Mouse (Mus musculus): ENCODE measurements around the gene Nfix. TPM values are rescaled to one million over a fixed set of nuclear protein-coding genes. Genes with fewer than 3 reads are reported as not detected.

The Nfix gene
- polyA plus RNA-seq, 1 experiment from 2014 or later, result 2.8 TPM

- Histone ChIP-seq H3K36me3 (replicated peaks) (no peaks in the 10 kb centered on the region), H3K4me3 (replicated peaks) (no peak overlapping the region), H3K9me3 (replicated peaks) (no peaks in the 10 kb centered on the region), H3K4me1 (replicated peaks) (peaks cover 14% of the 10 kb centered on the region), H3K27ac (replicated peaks) (no peak overlapping the region), H3K4me2 (no peak overlapping the region), H3K27me3 (peaks cover 100% of the 10 kb centered on the region), H3K9ac (no peak overlapping the region)
- WGBS (ENCODE audit: insufficient replicate concordance), result 57% methylated on average over 10 of the region's 10 CpGs
- no peak for ATAC-seq (ENCODE audit: insufficient read depth)
Measured at GRCm38 (mm10) chr8:84777899-84778637, 22.1 kb downstream of the Nfix start.

DNA sequence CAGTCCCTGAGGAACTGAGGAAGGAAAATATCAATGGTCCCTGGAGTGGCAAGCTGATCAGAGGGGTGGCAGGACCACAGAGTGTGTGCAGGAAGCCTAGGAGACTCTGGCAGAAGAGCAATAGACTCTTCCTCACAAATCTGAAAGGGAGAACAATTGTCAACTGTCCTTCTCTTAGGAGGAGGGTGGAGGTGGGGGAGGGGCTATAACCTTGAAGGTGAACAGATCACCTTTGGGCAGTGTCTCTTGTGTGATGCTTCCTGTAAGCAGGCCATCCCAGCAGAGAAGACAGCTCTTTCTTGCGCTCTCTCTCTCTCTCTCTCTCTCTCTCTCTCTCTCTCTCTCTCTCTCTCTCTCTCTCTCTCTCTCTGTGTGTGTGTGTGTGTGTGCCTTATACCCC, 23.6 kb downstream of the Nfix start:
- Histone ChIP-seq H3K9ac (no peak overlapping the region), H3K27ac (replicated peaks) (no peak overlapping the region), H3K4me2 (no peak overlapping the region), H3K27me3 (peaks cover 100% of the 10 kb centered on the region), H3K9me3 (replicated peaks) (no peaks in the 10 kb centered on the region), H3K4me1 (replicated peaks) (peaks cover 23% of the 10 kb centered on the region), H3K4me3 (replicated peaks) (no peak overlapping the region), H3K36me3 (replicated peaks) (no peaks in the 10 kb centered on the region)
- 60% methylated on average over 1 of the region's 1 CpGs for WGBS (ENCODE audit: insufficient replicate concordance)
- no peak for ATAC-seq (ENCODE audit: insufficient read depth)

GRCm38 (mm10) chr8:84775621-84776113, 24.5 kb downstream of the Nfix start:
- no peak overlapping the region for H3K27ac ChIP-seq (replicated peaks)
- H3K4me2 ChIP-seq, result no peak overlapping the region
- ATAC-seq (ENCODE audit: insufficient read depth), result no peak
- no peak overlapping the region for H3K9ac ChIP-seq
- peaks cover 29% of the 10 kb centered on the region for H3K4me1 ChIP-seq (replicated peaks)
- H3K9me3 ChIP-seq (replicated peaks), result no peaks in the 10 kb centered on the region
- no peaks in the 10 kb centered on the region for H3K36me3 ChIP-seq (replicated peaks)
- H3K4me3 ChIP-seq (replicated peaks), result no peak overlapping the region
- H3K27me3 ChIP-seq, result peaks cover 100% of the 10 kb centered on the region
- WGBS (ENCODE audit: insufficient replicate concordance), result 25% methylated on average over 7 of the region's 7 CpGs

DNA sequence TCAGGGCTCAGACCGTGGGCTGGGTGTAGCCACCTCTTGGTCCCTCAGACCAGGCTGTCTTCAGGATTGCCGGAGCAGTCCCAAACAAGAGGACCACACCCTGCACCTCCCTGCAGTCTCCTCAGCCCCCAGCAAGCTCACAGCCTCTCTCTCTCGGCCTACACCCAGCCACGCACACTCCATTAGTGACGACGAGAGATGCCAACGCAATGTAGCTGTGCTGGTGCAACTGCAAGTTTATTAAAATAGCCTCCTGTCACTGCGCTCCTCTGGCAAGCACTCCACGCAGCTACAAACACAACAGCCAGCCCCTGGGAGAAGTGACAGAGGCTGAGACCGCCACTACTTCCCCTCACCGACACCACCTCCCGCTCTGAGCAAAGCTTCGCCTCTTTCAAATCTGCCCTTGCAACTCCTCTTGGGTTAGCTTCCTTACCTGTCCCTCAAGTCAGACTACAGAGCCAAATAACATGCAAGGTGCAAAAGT, 25.0 kb downstream of the Nfix start:
- 10% methylated on average over 13 of the region's 13 CpGs for WGBS (ENCODE audit: insufficient replicate concordance)
- Histone ChIP-seq H3K4me2 (no peak overlapping the region), H3K4me1 (replicated peaks) (peaks cover 29% of the 10 kb centered on the region), H3K9ac (no peak overlapping the region), H3K9me3 (replicated peaks) (no peaks in the 10 kb centered on the region), H3K4me3 (replicated peaks) (no peak overlapping the region), H3K27me3 (peaks cover 99% of the 10 kb centered on the region), H3K27ac (replicated peaks) (no peak overlapping the region), H3K36me3 (replicated peaks) (no peaks in the 10 kb centered on the region)
- ATAC-seq (ENCODE audit: insufficient read depth), result no peak

DNA sequence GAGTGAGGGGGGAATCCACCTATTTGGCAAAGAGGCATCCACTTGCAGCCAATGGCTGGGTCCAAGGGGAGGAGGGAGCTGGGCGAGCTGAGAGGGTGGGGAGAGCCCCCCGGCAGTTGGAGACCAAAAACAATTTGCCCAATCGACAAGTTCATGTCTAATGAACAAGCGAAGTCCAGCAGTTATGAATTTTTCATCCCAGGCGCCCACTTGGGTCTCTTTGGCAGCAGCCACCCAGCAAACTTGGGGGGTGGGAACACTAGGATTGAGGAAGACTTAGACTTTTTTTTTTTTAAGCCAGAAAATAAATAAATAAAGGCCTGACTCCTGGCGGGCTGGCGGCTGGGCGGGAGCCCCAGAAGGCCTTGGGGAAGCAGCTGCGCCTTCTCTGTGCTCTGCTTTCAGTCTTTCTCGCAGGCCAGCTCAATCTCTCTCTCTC, 25.7 kb downstream of the Nfix start:
- WGBS (ENCODE audit: insufficient replicate concordance), result 12% methylated on average over 10 of the region's 10 CpGs

DNA sequence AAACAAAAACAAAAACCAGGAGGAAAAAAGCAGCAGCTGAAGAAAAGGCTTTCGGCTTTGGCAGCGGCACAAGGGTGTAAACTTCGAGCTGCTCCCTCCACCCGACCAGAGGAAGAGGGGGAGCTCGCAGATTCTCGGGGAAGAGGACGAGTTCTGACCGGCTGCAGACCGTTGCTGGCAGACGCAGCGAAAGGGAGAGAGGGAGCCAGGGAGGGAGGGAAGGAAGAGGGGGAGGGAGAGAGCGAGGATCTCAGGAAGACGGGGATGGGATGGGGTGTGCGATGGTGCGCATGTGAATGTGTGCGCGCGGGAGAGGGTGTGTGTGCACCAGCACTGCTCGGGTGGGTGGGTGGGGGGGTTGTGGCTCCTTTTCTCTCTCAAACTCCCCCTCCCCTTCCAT, 26.3 kb downstream of the Nfix start:
- Histone ChIP-seq H3K27ac (replicated peaks) (no peak overlapping the region), H3K4me1 (replicated peaks) (peaks cover 27% of the 10 kb centered on the region), H3K9me3 (replicated peaks) (no peaks in the 10 kb centered on the region), H3K9ac (no peak overlapping the region), H3K4me3 (replicated peaks) (no peak overlapping the region), H3K4me2 (no peak overlapping the region; the same call in 1 of the 2 replicates), H3K36me3 (replicated peaks) (no peaks in the 10 kb centered on the region), H3K27me3 (peaks cover 96% of the 10 kb centered on the region)
- no peak for ATAC-seq (ENCODE audit: insufficient read depth)
- WGBS (ENCODE audit: insufficient replicate concordance), result under 1% methylated on average over 19 of the region's 19 CpGs

More for the DNA sequence above, 25.7 kb downstream of the Nfix start:
- H3K27me3 ChIP-seq, result peaks cover 99% of the 10 kb centered on the region
- H3K4me2 ChIP-seq, result no peak overlapping the region
- H3K4me1 ChIP-seq (replicated peaks), result peaks cover 27% of the 10 kb centered on the region
- H3K9ac ChIP-seq, result no peak overlapping the region
- ATAC-seq (ENCODE audit: insufficient read depth), result no peak
- no peaks in the 10 kb centered on the region for H3K9me3 ChIP-seq (replicated peaks)
- H3K27ac ChIP-seq (replicated peaks), result no peak overlapping the region
- no peak overlapping the region for H3K4me3 ChIP-seq (replicated peaks)
- H3K36me3 ChIP-seq (replicated peaks), result no peaks in the 10 kb centered on the region

- WGBS (ENCODE audit: insufficient replicate concordance), result 8% methylated on average over 9 of the region's 9 CpGs
- no peak overlapping the region for H3K27ac ChIP-seq (replicated peaks)
- no peak overlapping the region for H3K4me2 ChIP-seq
- H3K4me3 ChIP-seq (replicated peaks), result no peak overlapping the region
- ATAC-seq (ENCODE audit: insufficient read depth), result no peak
- H3K36me3 ChIP-seq (replicated peaks), result no peaks in the 10 kb centered on the region
- H3K9me3 ChIP-seq (replicated peaks), result no peaks in the 10 kb centered on the region
- peaks cover 27% of the 10 kb centered on the region for H3K4me1 ChIP-seq (replicated peaks)
- no peak overlapping the region for H3K9ac ChIP-seq
- H3K27me3 ChIP-seq, result peaks cover 91% of the 10 kb centered on the region
Measured at GRCm38 (mm10) chr8:84773304-84773703, 26.8 kb downstream of the Nfix start.

DNA sequence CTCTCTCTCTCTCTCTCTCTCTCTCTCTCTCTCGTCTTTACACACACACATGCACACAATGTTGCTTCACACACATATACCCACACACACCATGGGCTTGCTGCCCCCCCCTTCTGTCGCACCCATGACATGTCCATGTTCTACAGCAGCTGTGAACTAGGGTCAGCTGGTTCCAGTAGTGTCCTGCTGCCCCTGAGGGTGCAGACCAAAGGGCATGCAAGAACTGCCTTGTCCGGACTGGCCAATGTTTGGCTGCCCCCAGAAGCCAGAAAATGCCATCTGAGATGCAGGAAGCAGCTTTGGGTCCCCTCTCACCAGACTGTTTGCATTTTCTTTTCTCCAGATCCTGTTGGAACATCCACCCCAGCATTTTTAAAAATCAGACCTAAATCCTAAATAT, 27.5 kb downstream of the Nfix start:
- Histone ChIP-seq H3K9me3 (replicated peaks) (no peaks in the 10 kb centered on the region), H3K4me1 (replicated peaks) (peaks cover 27% of the 10 kb centered on the region), H3K4me3 (replicated peaks) (no peak overlapping the region), H3K36me3 (replicated peaks) (no peaks in the 10 kb centered on the region), H3K27ac (replicated peaks) (no peak overlapping the region), H3K27me3 (peaks cover 84% of the 10 kb centered on the region), H3K9ac (no peak overlapping the region), H3K4me2 (no peak overlapping the region)
- ATAC-seq (ENCODE audit: insufficient read depth), result no peak
- WGBS (ENCODE audit: insufficient replicate concordance), result 5% methylated on average over 3 of the region's 3 CpGs

DNA sequence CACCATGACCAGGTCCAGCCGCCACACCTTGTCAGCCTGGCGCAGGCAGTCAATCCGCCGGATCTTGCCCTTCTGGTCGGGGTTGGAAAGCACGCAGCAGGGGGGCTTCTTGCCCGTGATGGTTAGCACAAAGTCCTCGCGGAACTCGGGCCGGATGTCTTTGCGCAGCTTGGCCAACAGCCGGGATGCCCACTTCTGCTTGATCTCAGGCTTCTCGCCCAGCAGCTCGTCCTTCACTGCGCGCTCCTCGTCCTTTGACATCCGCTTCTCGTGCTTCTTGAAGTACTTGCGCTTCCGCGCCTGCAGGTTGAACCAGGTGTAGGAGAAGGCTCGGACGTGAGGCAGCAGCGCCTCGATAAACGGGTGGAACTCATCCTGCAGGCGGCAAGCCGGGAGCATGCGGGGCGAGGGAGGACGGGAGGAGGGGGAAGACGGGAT, 28.2 kb downstream of the Nfix start:
- Histone ChIP-seq H3K9ac (no peak overlapping the region), H3K4me2 (no peak overlapping the region; the same call in 1 of the 2 replicates), H3K4me3 (replicated peaks) (no peak overlapping the region), H3K36me3 (replicated peaks) (no peaks in the 10 kb centered on the region), H3K27me3 (peaks cover 80% of the 10 kb centered on the region), H3K4me1 (replicated peaks) (peaks cover 27% of the 10 kb centered on the region), H3K9me3 (replicated peaks) (no peaks in the 10 kb centered on the region), H3K27ac (replicated peaks) (no peak overlapping the region)
- 24% methylated on average over 34 of the region's 34 CpGs for WGBS (ENCODE audit: insufficient replicate concordance)
- no peak for ATAC-seq (ENCODE audit: insufficient read depth)

GRCm38 (mm10) chr8:84771000-84771687, 29.0 kb downstream of the Nfix start:
- no peaks in the 10 kb centered on the region for H3K9me3 ChIP-seq (replicated peaks)
- H3K4me1 ChIP-seq (replicated peaks), result peaks cover 27% of the 10 kb centered on the region
- no peak overlapping the region for H3K27ac ChIP-seq (replicated peaks)
- WGBS (ENCODE audit: insufficient replicate concordance), result 38% methylated on average over 5 of the region's 5 CpGs
- no peak overlapping the region for H3K4me2 ChIP-seq
- no peak overlapping the region for H3K4me3 ChIP-seq (replicated peaks)
- H3K27me3 ChIP-seq, result peaks cover 80% of the 10 kb centered on the region
- no peak overlapping the region for H3K9ac ChIP-seq
- no peaks in the 10 kb centered on the region for H3K36me3 ChIP-seq (replicated peaks)
- ATAC-seq (ENCODE audit: insufficient read depth), result no peak
